16 mouse cellular contexts compared by ENCODE assay signal in the genomic region with DNA sequence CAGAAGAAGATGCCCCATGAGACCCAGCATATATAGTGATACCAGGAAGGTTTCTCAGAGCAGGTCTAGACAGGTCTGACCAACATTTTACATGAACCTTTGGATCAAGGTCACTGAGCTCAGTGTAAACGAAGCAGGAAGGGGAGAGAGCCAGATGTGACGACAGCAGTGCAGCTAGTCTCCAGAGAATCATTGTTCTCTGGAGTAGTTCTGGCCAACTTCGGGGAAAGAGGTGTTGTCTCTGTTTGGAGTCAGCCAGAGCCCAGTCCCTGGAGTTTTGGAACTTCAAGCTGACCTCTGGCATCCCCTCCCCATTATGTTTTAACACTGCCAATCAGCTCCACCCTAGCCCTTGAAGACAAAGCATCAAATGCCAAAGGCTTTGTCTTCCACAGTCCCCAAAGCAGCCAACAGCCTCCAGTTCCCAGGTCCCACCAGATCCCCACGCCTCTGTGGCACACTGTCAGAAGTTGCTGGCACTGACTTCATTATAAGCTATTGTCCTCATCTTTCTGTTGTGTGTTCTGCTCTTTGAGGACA.
DNase-seq lines count a peak whose midpoint lies in the region; ATAC-seq lines count a peak whose summit lies in the region.
"Had no signal": no experiment of that assay in that cellular context is flagged by ENCODE, and none has a peak within 500 bp of the region (broad histone marks: within the 10 kb centered on the region; RNA-seq: fewer than 3 reads in every experiment).

No protein-coding gene starts in this region.

- intact Hi-C loops in gastrocnemius, postnatal 14 days (cut with DNase I; ENCODE audit: low total_unique reads): no loop called here

- peak; percentile 14 for DNase-seq in adrenal gland, adult 2 months
- DNase-seq in adrenal gland, adult 18-20 months (ENCODE audit: low spot score in 2 of 2): no peak
- DNase-seq in heart, adult 11 months: peak; percentile 91
- no peak for DNase-seq in heart, postnatal 4 days
- peak; percentile 2 for DNase-seq in ES-CJ7 (ENCODE audit: low read depth, low spot score)
- peak; percentile 9 for DNase-seq in gastrocnemius, postnatal 14 days
- DNase-seq: cerebellum, adult 18-20 months; cerebellum, postnatal 14 days; kidney, adult 11 months; kidney, postnatal 36 days; retina, postnatal 1 day; right cerebral cortex, postnatal 25 days; thymus, postnatal 25 days had no signal

- no peak for ATAC-seq in inflammation-experienced regulatory T-cells, adult 6 months
- ATAC-seq: forebrain, embryonic 13.5 days; midbrain, embryonic 16.5 days had no signal

Comparison
In these comparisons a context has a peak if more than half of its experiments do, and no peak if none do; other contexts are left out.
1. DNase-seq: peak in adrenal gland, adult 2 months (single experiment), heart, adult 11 months (single experiment), ES-CJ7 (single experiment) and gastrocnemius, postnatal 14 days (single experiment); none in adrenal gland, adult 18-20 months (0 of 2) and heart, postnatal 4 days (single experiment).